Mouse (Mus musculus) spleen, adult 2 months (tissue): ENCODE data around the gene Cdh20.

Experiments used
- CTCF ChIP-seq: fragments of 200-500 bp; IDR thresholded peaks from 2 replicates; pipeline ENCODE4 v1.5.1; 2011; ENCODE audit warnings: mild to moderate bottlenecking, inconsistent platforms; ENCODE audit not compliant: insufficient read depth, insufficient read length, insufficient replicate concordance; ENCODE audit errors: extremely low read depth
- POLR2A ChIP-seq: fragments of 200-500 bp; IDR thresholded peaks from 2 replicates; pipeline ENCODE4 v1.6.1; 2011; ENCODE audit warnings: low read depth, low read length, inconsistent platforms

DNA sequence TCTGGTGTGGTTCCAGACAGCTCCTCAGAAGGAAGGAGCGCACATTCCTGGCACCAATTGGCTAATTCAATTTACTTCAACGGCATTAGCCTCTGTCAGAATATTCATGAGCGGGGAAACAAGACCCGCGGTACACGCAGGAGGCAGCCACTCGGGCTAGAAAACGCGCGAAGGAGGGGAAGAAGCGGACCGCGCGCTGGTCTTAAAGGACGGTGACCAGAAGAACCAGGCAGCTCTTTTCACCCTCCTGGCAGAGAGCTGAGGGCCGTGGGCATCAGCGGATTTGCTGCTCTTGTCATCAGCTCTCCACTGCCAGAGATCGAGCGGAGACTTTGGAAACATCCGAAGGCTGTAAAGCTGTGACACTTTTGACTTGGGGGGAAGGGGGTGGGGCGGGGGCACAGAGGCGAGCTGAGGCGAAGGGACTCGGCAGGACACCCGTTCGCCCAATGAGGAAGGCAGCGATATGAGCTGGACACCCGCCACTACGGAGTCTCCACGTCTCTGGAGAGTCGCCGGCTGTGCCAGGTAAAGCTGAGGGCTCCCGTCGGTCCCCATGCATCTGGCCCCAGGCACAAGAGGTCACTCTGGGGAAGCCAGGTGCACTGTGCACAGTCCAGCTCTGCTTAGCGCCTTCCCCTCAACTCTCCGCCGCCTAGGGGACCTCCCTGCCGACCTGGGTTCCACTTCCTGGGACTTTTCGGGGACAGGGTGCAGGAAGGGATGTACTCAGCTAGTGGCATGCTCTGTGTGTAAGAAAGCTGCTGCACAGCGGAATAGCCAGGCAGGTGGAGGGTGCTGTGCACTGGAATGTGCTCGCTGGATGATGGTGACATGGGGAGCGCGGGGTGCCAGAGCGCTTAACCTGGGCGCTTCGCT is at the start of gene Cdh20:
- no peak for TF ChIP-seq CTCF
- no peak for TF ChIP-seq POLR2A
